18 mouse cellular contexts compared by ENCODE assay signal in the genomic region with DNA sequence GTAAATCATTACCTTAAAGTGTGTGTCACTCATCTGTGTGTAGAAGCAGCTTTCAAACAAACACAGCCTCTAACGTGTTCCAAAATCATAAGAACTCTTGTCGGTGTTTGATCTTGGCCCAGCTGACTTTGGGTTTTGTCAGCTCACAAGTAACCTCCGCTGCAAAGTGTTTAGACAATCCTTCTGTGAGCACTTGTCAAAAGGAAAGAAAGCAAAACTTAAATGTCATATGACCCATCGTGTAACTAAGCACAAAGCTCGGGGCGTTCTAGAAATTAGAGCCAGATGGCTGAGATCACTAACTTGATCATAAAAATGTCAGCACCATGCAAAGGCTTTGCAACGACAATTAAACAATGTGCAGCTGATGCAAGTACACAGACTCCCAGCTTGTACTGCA. TPM values are rescaled to one million over a fixed set of nuclear protein-coding genes. Genes with fewer than 3 reads are reported as not detected.
DNase-seq lines count a peak whose midpoint lies in the region; ATAC-seq and TF ChIP-seq lines count a peak whose summit lies in the region.
"Had no signal": no experiment of that assay in that cellular context is flagged by ENCODE, and none has a peak within 500 bp of the region (broad histone marks: within the 10 kb centered on the region; RNA-seq: fewer than 3 reads in every experiment).

No protein-coding gene starts in this region.

- 9% methylated on average over 7 of the region's 7 CpGs for WGBS in lung, postnatal 0 days

- DNase-seq in embryo, embryonic 10 days (ENCODE audit: low spot score), result peak; percentile 28
- no peak for DNase-seq in embryo, embryonic 9.5 days (ENCODE audit: extremely low spot score)
- peak; percentile 2 for DNase-seq in brain, embryonic 14.5 days (ENCODE audit: low read depth)
- DNase-seq in kidney, postnatal 4 days, result peak; percentile 11 to 25
- DNase-seq in lung, postnatal 0 days (ENCODE audit: low spot score), result peak; percentile 89
- DNase-seq in left cerebral cortex, adult 2 months (ENCODE audit: extremely low spot score in 1 of 2, low spot score in 2 of 2), result no peak
- no peak for DNase-seq in retina, embryonic 14.5 days (ENCODE audit: low spot score)
- DNase-seq in T-cell, adult 2 months (ENCODE audit: low spot score), result no peak

- peak; percentile 96 for ATAC-seq in lung, postnatal 0 days
- ATAC-seq: activated CD4-positive, CD25-positive, alpha-beta regulatory T cell, adult 4 months; forebrain, embryonic 16.5 days; midbrain, embryonic 15.5 days had no signal

- H3K36me3 ChIP-seq in lung, postnatal 0 days (ENCODE audit: insufficient read depth, low read length), result no peaks in the 10 kb centered on the region
- H3K36me3 ChIP-seq: embryonic facial prominence, embryonic 13.5 days; heart, embryonic 10.5 days; hindbrain, embryonic 12.5 days; midbrain, embryonic 15.5 days; stomach, embryonic 15.5 days had no signal

- no peak overlapping the region for H3K9ac ChIP-seq in lung, postnatal 0 days (replicated peaks; ENCODE audit: low read depth)
- H3K9ac ChIP-seq: embryonic facial prominence, embryonic 13.5 days; hindbrain, embryonic 12.5 days; liver, embryonic 14.5 days; midbrain, embryonic 15.5 days; stomach, embryonic 15.5 days had no signal

- no peak for TF ChIP-seq CTCF in brain, embryonic 14.5 days (IDR thresholded peaks at IDR 0.05; ENCODE audit: borderline replicate concordance, extremely low read depth, insufficient read depth, insufficient read length)
- no peak for TF ChIP-seq CTCF in lung, postnatal 0 days (IDR thresholded peaks at IDR 0.05)
- TF ChIP-seq CTCF in left cerebral cortex, adult 2 months (IDR thresholded peaks at IDR 0.05), result no peak

- H3K27me3 ChIP-seq in lung, postnatal 0 days (replicated peaks; ENCODE audit: insufficient read depth, low read length), result no peaks in the 10 kb centered on the region
- H3K27me3 ChIP-seq: embryonic facial prominence, embryonic 13.5 days; hindbrain, embryonic 12.5 days; midbrain, embryonic 15.5 days; stomach, embryonic 15.5 days had no signal

- H3K4me2 ChIP-seq in lung, postnatal 0 days (replicated peaks; ENCODE audit: low read depth, low read length), result no peak overlapping the region
- H3K4me2 ChIP-seq: embryonic facial prominence, embryonic 13.5 days; hindbrain, embryonic 12.5 days; midbrain, embryonic 15.5 days; stomach, embryonic 15.5 days had no signal

- intact Hi-C loops in left cerebral cortex, adult 2 months (cut with DNase I), result no loop called here

- peak; percentile 90 for TF ChIP-seq EP300 in lung, postnatal 0 days (IDR thresholded peaks at IDR 0.05)

- H3K4me1 ChIP-seq in lung, postnatal 0 days (ENCODE audit: insufficient read depth, low read depth, low read length), result no peaks in the 10 kb centered on the region
- H3K4me1 ChIP-seq: heart, embryonic 10.5 days; hindbrain, embryonic 12.5 days; midbrain, embryonic 15.5 days; stomach, embryonic 15.5 days had no signal

- no peaks in the 10 kb centered on the region for H3K9me3 ChIP-seq in lung, postnatal 0 days (ENCODE audit: low read length)
- H3K9me3 ChIP-seq: embryonic facial prominence, embryonic 13.5 days; heart, embryonic 10.5 days; hindbrain, embryonic 12.5 days; midbrain, embryonic 15.5 days; stomach, embryonic 15.5 days had no signal

- no peak overlapping the region for H3K4me3 ChIP-seq in lung, postnatal 0 days (ENCODE audit: low read depth, low read length)
- H3K4me3 ChIP-seq in left cerebral cortex, adult 2 months, result no peak overlapping the region
- H3K4me3 ChIP-seq: embryonic facial prominence, embryonic 13.5 days; heart, embryonic 10.5 days; hindbrain, embryonic 12.5 days; midbrain, embryonic 15.5 days; stomach, embryonic 15.5 days had no signal

- TF ChIP-seq POLR2A in brain, embryonic 14.5 days (IDR thresholded peaks at IDR 0.05; ENCODE audit: borderline replicate concordance, extremely low read depth, insufficient read depth, insufficient read length, poor library complexity, severe bottlenecking), result no peak

- no peak overlapping the region for H3K27ac ChIP-seq in lung, postnatal 0 days (ENCODE audit: low read length)
- no peak overlapping the region for H3K27ac ChIP-seq in left cerebral cortex, adult 2 months
- H3K27ac ChIP-seq: embryonic facial prominence, embryonic 13.5 days; heart, embryonic 10.5 days; hindbrain, embryonic 12.5 days; liver, embryonic 14.5 days; midbrain, embryonic 15.5 days; stomach, embryonic 15.5 days had no signal

RNA-seq across cellular contexts. Expression of a gene that starts 47.2 kb away (rescaled TPM):
- 0.03 TPM in 1 of 2 replicates, not detected in the other for polyA plus RNA-seq in brain, embryonic 14.5 days (2012; rRNA removed)
- 2.7 and 3.1 TPM in 2 replicates for polyA plus RNA-seq in lung, postnatal 0 days (2015; fragmentation: Nextera tagmentation; extraction: Ambion mirVana)
- not detected for total RNA-seq in left cerebral cortex, adult 2 months (2021)
- total RNA-seq: left cerebral cortex, adult 18-20 months; neutrophil, adult 5-6 weeks had no signal
- polyA plus RNA-seq: activated CD4-positive, CD25-positive, alpha-beta regulatory T cell, adult 4 months had no signal

Comparison
In these comparisons a context has a peak if more than half of its experiments do, and no peak if none do; other contexts are left out.
1. DNase-seq: peak in embryo, embryonic 10 days (single experiment), brain, embryonic 14.5 days (single experiment), kidney, postnatal 4 days (2 of 2) and lung, postnatal 0 days (single experiment); none in embryo, embryonic 9.5 days (single experiment), left cerebral cortex, adult 2 months (0 of 2), retina, embryonic 14.5 days (single experiment) and T-cell, adult 2 months (single experiment).